Mouse (Mus musculus): ENCODE measurements around the gene Was.

Was gene

DNA sequence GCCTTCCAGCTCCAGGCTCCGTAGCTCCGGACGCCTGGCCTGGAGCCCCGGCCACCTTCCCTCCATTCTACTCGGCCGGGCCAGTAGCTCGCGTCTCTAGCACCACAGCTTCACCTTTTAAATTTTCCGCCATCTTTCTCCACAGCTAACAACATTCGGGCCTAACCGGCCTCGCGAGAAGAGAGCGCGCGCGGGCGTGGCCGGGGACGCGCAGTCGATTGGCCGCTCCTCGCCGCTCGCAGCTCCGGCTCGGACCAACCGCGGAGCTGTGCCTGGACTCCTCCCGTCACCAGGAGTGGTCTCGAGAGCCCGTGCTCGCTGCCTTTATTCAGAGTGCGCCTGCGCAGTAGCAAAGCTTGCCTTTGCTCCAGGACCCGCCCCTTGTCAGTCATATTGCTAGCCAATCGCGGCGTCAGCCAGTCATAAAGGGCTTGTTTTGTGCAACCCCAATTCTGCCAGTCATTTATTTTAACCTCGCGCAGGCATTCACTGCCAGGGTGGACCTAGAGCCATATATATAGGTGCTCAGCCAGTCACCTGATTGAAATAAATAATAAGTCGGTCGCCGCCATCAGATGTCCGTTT is 15.8 kb downstream of the Was start, which contains the start of gene Suv39h1:
Suv39h1 (minus strand) TSS at position 331 of the 585 bp plus-strand sequence.
- DNase-seq (ENCODE audit: low read depth, low spot score), result peak; percentile 97

DNA sequence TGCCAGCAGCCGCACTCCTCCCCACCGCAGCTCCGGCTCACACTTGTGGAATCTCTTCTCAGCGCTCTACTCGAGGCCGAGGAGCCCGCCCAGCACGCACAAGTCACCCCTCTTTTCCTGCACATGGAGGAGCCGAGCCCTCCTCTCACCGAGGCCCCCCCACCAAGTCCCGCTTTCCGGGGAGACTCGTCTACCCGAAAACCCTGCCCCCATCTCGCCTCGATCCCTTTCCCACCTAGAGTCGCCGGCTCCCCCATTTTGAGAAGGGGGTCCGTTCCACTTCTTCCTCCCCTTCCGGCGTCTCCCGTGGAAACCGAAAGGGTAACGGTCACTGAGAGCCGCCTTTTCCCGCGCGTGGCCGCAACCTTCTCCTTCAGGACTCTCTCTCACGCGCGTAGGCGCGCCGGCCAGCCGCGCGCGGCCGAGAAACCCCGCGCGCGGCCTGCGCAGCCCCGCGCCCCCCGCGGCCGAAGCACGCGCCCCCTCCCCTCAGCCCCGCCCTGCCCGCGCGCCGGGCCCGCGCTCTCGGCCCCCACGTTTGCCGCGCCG is 16.3 kb downstream of the Was start:
- peak; percentile 43 for DNase-seq (ENCODE audit: low read depth, low spot score)

DNA sequence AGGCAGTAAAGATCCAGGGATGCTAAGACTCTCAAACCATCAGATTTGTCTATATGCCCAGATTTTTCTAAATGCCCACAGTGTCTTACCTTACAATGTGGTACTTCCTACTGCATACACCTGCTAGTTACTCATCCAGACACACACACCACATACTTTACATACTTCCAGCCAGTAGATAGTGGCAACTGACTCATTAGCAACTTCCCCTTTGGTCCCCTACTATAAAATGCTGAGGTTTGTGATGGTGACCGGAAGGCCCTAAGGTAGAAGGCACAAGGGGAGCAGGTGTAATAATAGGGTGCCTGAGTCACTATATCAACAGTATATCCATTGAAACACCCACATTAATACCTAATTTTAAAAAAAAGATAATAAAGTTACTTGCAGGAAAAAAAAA is 21.1 kb downstream of the Was start:
- DNase-seq (ENCODE audit: low read depth, low spot score), result no peak

DNA sequence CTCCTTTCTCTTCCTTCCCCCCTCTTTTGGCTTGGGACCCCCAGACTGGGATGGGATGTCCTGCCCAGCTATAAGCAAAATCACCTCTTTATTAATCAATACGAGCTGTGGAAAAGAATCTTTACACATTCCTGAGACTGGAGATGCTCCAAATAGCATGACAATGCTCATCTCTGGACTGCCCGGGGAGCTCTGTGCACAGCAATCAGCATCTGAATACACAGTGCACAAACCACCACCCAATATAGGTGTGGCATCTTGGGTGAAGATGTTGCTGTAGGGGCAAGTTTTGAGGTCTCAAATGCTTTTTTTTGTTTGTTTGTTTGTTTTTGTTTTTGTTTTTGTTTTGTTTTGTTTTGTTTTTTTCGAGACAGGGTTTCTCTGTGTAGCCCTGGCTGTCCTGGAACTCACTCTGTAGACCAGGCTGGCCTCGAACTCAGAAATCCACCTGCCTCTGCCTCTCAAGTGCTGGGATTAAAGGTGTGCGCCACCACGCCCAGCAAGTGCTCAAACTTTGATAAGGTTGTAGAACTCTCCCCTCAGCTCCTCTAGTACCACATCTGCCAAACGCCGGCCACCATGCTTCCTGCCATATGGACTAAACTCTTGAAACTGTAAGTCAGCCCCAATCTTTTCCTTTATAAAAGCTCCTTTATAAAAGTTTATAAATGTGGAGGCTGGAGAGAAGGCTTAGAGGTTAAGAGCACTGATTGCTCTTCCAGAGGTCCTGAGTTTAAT is 39.1 kb downstream of the Was start:
- DNase-seq (ENCODE audit: low read depth, low spot score), result peak; percentile 84

DNA sequence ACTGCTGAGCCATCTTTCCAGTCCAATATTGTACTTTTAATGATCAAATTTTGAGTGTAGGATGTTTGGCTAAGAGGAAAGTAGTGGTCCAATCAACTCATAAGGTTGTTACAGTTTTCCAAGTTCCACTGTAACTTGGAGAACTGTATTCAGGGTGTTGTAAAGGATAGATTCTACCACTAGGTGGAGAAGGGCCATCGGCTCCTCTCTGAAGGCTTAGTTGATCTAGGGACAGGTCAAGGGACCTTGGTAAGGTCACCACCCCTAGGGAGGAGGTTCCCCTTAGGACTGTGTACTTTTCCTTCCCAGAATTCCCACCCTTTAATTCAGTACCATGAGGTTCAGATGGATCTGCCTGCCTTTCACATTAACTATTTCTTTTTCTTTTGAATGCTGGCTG is 57.3 kb downstream of the Was start:
- peak; percentile 70 for DNase-seq (ENCODE audit: low read depth, low spot score)
